Mouse (Mus musculus) embryonic facial prominence, embryonic 12.5 days (tissue): ENCODE results near the gene Poldip2. TPM values are rescaled to one million over a fixed set of nuclear protein-coding genes. Genes with fewer than 3 reads are reported as not detected.
A peak's percentile ranks its signal among the peaks of the same experiment; 100 is the strongest.

ENCODE experiments used
- ATAC-seq: fragments of 200-750 bp; cut with Nextera tagmentation; 2 replicates; pipeline ENCODE4 v1.8.0; 2017; ENCODE audit not compliant: insufficient number of reproducible peaks, insufficient read depth, low FRiP score, low TSS enrichment
- H3K27ac ChIP-seq: fragments of 300-500 bp; sonication (generic); 2 replicates; pipeline ENCODE4 v1.5.1; 2016; ENCODE audit warnings: mild to moderate bottlenecking
- H3K27me3 ChIP-seq: fragments of 300-500 bp; sonication (generic); 2 replicates; pipeline ENCODE4 v1.6.1; 2016; ENCODE audit warnings: mild to moderate bottlenecking, moderate library complexity
- H3K36me3 ChIP-seq: fragments of 300-500 bp; sonication (generic); 2 replicates; pipeline ENCODE4 v1.6.1; 2016; ENCODE audit warnings: mild to moderate bottlenecking
- H3K4me1 ChIP-seq: fragments of 300-500 bp; sonication (generic); 2 replicates; pipeline ENCODE4 v1.6.1; 2016
- H3K4me2 ChIP-seq: fragments of 300-500 bp; sonication (generic); replicated peaks from 2 replicates; pipeline ENCODE4 v1.6.1; 2016; ENCODE audit warnings: mild to moderate bottlenecking, moderate library complexity
- H3K4me3 ChIP-seq: fragments of 300-500 bp; sonication (generic); 2 replicates; pipeline ENCODE4 v1.5.1; 2016; ENCODE audit warnings: mild to moderate bottlenecking
- H3K9ac ChIP-seq: fragments of 300-500 bp; sonication (generic); 2 replicates; pipeline ENCODE4 v1.6.1; 2016; ENCODE audit warnings: mild to moderate bottlenecking, moderate library complexity
- H3K9me3 ChIP-seq: fragments of 300-500 bp; sonication (generic); 2 replicates; pipeline ENCODE4 v1.6.1; 2016; ENCODE audit warnings: mild to moderate bottlenecking, moderate library complexity
- WGBS: fragments of 180-500 bp; shearing (Covaris S2); methylation state at CpG from one replicate; pipeline ENCODE4 v1.1.7; 2016; 5-methylcytosine and 5-hydroxymethylcytosine counted together
- polyA plus RNA-seq: library from polyadenylated mRNA; unstranded; fragments of >200 nt; fragmentation: Nextera tagmentation; extraction: Ambion mirVana; gene quantifications from 2 replicates; pipeline ENCODE4 v1.2.1, GENCODE M21; 2016

Gene Poldip2
- polyA plus RNA-seq, 1 experiment from 2014 or later = 183 TPM

DNA sequence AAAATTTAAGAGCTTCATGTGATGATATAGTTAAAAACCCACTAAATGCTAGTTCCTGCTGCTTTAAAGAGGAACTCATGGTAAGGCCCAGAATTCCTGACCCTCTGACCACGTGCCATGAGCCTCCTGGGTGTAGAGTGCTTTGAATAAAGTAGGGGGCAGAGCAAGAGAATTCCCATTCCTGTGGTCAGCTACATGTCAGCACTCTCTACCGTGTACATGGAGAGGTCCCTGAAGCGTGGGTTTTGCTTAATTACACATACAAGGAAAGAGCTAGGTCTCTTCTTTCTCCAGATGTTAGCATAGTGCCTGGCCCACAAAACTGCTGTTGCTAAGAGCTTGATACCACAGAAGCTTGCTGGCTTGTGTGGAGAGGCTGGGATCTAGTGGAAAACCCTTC lies 6.6 kb upstream of the Poldip2 start:
- H3K4me1 ChIP-seq = no peaks in the 10 kb centered on the region
- H3K9me3 ChIP-seq = no peaks in the 10 kb centered on the region
- H3K36me3 ChIP-seq = peaks cover 24% of the 10 kb centered on the region
- H3K4me3 ChIP-seq = no peak overlapping the region
- WGBS = 78% methylated on average over 3 of the region's 3 CpGs
- H3K27me3 ChIP-seq = peaks cover 13% of the 10 kb centered on the region; the same call in 1 of the 2 replicates
- H3K4me2 ChIP-seq = no peak overlapping the region
- H3K9ac ChIP-seq = no peak overlapping the region
- H3K27ac ChIP-seq = no peak overlapping the region
- ATAC-seq = no peak

DNA sequence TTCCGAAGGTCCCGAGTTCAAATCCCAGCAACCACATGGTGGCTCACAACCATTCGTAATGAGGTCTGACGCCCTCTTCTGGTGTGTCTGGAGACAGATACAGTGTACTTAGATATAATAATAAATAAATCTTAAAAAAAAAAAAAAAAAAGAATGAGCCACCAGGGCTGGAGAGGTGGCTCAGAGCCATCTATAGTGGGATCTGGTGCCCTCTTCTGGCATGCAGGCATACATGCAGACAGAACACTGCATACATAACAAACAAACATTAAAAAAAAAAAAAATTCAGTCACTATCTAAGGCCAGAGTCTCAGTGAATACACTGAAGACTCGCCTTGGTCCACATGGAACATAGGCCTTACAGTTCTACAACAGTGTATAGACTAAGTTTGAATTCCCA lies 2.8 kb upstream of the Poldip2 start:
- no peaks in the 10 kb centered on the region for H3K9me3 ChIP-seq
- ATAC-seq = no peak
- H3K9ac ChIP-seq = no peak overlapping the region
- H3K27ac ChIP-seq = no peak overlapping the region
- peaks cover 24% of the 10 kb centered on the region for H3K36me3 ChIP-seq
- 77% methylated on average over 5 of the region's 5 CpGs for WGBS
- no peak overlapping the region for H3K4me2 ChIP-seq
- peaks cover 13% of the 10 kb centered on the region for H3K4me1 ChIP-seq
- H3K4me3 ChIP-seq = no peak overlapping the region
- no peaks in the 10 kb centered on the region for H3K27me3 ChIP-seq

DNA sequence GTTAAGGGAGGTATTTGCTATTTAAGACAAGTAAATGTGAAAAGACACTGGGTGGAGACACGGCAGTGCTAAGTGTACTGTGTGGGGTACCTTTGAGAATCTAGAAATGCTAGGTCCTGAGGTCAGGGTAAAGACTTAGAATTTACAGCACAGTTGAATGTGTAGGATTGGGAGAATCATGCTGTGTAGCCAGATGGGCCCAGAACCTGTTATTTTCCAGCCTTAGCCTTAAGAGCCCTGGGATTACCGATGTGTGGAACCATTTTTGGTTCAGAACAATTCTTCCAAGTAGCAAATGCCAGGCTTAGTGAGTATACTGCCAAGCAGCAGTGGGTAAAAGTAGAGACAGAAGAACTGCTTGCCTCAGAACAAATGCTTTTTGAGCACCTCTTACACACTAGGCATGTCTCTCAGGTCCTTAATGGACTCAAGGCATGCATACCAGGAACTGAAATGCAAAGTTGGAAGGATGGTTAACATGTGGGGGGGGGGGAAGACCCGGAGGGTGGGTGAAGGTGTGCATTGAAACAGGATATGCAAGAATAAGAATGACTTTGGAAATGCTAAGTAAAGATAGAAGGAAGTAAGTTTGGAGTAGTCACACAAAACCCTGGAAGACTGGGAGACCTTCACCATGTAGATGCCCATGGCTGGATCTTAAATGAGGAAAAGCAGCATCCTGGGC lies 1.3 kb downstream of the Poldip2 start:
- Histone ChIP-seq H3K27me3 (no peaks in the 10 kb centered on the region), H3K9ac (peak overlapping the region; percentile 96), H3K36me3 (peaks cover 37% of the 10 kb centered on the region), H3K9me3 (no peaks in the 10 kb centered on the region), H3K27ac (no peak overlapping the region), H3K4me2 (peak overlapping the region; percentile 85), H3K4me3 (peak overlapping the region; percentile 88), H3K4me1 (peaks cover 13% of the 10 kb centered on the region)
- ATAC-seq = no peak
- WGBS = 82% methylated on average over 3 of the region's 3 CpGs

DNA sequence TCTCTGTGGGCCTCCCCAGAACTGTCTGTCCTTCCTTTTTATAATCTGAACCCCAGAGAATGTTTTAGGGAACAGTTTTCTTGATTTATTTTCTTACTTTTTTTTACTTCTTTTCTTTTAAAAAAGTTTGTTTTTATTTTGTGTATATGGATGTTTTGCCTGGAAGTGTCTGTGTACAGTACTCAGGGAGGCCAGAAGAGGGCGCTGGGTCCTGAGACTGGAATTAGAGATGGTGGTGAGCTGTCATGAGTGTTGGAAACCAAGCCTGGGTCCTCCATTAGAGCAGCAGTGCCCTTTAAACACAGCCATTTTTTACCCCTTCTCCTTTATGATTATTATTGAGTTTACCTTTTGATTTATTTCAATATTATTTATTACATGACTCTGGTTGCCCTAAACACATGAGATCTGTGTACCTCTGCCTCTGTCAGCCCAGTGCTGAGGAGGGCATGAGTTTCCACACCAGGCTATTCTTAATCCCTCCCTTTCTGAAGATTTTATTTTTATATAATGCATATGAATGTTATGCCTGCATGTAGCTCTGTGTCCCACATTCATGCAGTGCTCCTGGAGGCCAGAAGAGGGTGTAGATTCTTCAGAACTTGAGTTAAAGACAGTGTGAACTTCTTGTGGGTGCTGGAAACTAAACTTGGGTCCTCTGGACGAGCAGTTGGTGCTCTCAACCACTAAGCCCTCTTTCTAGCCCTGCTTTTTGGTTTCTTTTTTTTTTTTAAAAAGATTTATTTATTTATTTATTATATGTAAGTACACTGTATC lies 3.7 kb downstream of the Poldip2 start:
- no peak overlapping the region for H3K4me3 ChIP-seq
- no peaks in the 10 kb centered on the region for H3K9me3 ChIP-seq
- H3K9ac ChIP-seq = no peak overlapping the region
- H3K27ac ChIP-seq = no peak overlapping the region
- H3K27me3 ChIP-seq = no peaks in the 10 kb centered on the region
- peaks cover 56% of the 10 kb centered on the region for H3K36me3 ChIP-seq
- H3K4me2 ChIP-seq = no peak overlapping the region
- WGBS = 61% methylated on average over 2 of the region's 2 CpGs
- no peak for ATAC-seq
- H3K4me1 ChIP-seq = peaks cover 13% of the 10 kb centered on the region

DNA sequence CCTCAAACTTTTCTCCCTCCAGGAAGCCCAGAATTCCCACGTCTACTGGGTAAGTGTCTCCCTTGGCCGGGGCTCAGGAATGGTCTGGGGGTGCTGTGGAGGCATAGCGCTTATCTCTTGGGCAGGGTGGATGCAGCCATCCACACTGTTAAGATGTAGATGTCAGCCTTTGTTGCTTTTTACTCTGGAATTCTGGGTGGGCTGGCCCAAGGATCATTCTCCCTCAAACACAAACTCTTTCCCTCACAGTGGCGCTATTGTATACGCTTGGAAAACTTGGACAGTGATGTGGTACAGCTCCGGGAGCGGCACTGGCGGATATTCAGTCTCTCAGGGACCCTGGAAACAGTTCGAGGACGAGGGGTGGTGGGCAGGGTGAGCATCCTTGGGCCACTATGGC lies 6.9 kb downstream of the Poldip2 start:
- Histone ChIP-seq H3K4me2 (no peak overlapping the region), H3K27me3 (no peaks in the 10 kb centered on the region), H3K9ac (no peak overlapping the region), H3K27ac (no peak overlapping the region), H3K36me3 (peaks cover 88% of the 10 kb centered on the region), H3K4me1 (no peaks in the 10 kb centered on the region), H3K9me3 (no peaks in the 10 kb centered on the region), H3K4me3 (no peak overlapping the region)
- no peak for ATAC-seq
- 88% methylated on average over 10 of the region's 10 CpGs for WGBS

DNA sequence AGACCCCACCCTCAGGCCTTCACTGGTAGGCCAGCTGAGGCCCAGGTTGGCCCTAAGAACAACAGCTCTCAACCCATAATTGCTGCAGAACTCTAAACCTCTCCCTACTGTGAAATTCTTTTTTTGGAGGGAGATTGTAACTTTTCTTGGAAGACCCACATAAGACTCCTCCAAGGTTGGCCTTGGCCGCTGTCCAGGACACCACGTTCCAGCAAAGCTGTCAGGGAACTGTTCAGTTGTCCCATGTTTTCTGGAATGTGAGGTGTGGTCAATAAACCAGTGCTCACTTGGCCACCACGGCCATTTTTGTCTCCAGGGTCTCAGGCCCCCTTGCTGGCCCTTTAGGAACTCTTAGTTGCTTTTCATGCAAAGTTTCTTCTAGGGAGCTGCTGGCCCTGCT lies 9.9 kb downstream of the Poldip2 start:
- H3K9me3 ChIP-seq = no peaks in the 10 kb centered on the region
- ATAC-seq = no peak
- H3K4me3 ChIP-seq = no peak overlapping the region
- no peak overlapping the region for H3K4me2 ChIP-seq
- WGBS = 88% methylated on average over 3 of the region's 3 CpGs
- no peaks in the 10 kb centered on the region for H3K4me1 ChIP-seq
- H3K9ac ChIP-seq = no peak overlapping the region
- peaks cover 93% of the 10 kb centered on the region for H3K36me3 ChIP-seq
- H3K27me3 ChIP-seq = no peaks in the 10 kb centered on the region
- no peak overlapping the region for H3K27ac ChIP-seq

DNA sequence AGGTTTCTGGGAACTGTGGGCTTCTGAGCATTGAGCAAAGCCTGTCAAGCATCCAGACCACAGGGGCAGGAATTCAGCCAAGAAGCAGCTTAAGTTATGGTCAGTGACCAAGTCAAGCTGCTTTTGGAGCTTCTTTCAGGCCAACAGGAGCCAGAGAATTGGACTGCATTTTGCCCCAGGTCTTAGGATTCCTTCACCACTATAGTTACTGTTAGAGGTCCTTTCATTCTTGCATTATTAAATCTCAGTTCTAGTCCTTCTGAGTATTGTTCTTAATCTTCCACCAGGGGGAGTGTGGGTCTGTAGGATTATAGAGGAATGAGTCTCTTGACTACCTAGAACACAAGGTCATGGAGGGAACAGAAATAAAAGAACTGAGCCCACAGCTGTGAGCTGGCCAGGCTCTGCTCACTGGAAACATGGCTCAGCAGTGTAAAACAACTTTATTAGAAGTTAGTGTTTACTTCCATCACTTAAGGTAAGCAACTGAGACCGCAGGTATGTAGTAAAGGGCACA lies 10.5 kb downstream of the Poldip2 start:
- H3K4me2 ChIP-seq = no peak overlapping the region
- no peaks in the 10 kb centered on the region for H3K27me3 ChIP-seq
- no peak overlapping the region for H3K9ac ChIP-seq
- H3K9me3 ChIP-seq = no peaks in the 10 kb centered on the region
- H3K4me3 ChIP-seq = no peak overlapping the region
- H3K27ac ChIP-seq = no peak overlapping the region
- peaks cover 97% of the 10 kb centered on the region for H3K36me3 ChIP-seq
- no peak for ATAC-seq
- no peaks in the 10 kb centered on the region for H3K4me1 ChIP-seq
- 90% methylated on average over 1 of the region's 1 CpGs for WGBS

DNA sequence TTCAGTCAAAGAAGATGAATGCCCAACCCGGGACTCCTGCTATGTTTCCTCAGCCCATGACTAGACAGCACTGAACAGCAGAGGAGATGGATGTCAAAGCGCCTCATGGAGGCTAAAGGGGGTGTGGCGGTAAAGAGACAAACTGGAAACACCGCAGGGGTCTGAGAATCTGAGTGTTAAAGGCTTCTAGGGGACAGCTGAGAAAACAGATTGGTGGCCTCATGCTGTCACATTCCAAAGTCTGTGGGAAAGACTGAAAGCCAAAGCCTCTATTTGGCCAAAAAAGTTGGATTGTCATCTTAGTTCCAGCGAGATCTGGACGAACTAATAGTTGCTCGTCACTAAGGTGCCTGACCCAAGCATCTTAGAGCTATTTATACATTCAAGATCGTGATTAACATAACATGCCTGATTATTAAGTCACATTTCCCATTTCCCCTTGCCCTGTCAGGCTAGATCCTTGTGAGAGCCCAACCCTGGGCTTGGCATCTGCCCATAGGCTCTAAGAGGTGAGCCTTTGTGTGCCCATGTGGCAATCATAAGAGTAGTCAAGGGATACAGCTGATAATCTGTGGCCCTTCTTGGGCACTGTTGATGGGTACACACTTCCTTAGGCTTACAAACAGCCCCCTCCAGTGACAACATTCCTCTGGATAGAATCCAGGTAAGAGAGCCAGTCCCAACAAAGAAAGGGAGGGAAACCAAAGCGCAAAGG lies 11.4 kb downstream of the Poldip2 start:
- no peaks in the 10 kb centered on the region for H3K9me3 ChIP-seq
- H3K4me1 ChIP-seq = no peaks in the 10 kb centered on the region
- no peaks in the 10 kb centered on the region for H3K27me3 ChIP-seq
- WGBS = 81% methylated on average over 9 of the region's 9 CpGs
- no peak overlapping the region for H3K27ac ChIP-seq
- H3K36me3 ChIP-seq = peaks cover 97% of the 10 kb centered on the region
- H3K9ac ChIP-seq = no peak overlapping the region
- no peak overlapping the region for H3K4me3 ChIP-seq
- H3K4me2 ChIP-seq = no peak overlapping the region
- no peak for ATAC-seq

DNA sequence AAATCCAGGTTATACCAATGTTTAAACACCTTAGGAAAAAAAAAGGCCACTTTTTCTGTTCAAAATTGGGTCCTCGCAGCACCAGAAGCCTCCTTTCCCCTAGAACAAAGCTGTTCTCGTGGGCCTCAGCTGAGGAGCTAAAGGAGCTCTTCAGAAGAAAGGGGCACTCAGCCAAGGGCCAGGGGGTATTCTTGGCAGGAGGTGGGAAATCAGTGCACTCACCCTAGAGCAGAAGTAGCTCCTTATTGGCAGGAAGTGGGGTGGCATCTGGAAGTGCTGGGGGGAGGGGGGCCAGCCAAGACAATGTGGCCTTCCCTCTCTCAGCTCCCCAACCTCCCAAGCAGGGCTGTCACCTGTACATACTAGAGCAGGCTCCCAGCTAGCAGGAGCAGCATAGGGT lies 12.8 kb downstream of the Poldip2 start:
- Histone ChIP-seq H3K36me3 (peaks cover 99% of the 10 kb centered on the region), H3K4me2 (no peak overlapping the region), H3K27ac (no peak overlapping the region), H3K9me3 (no peaks in the 10 kb centered on the region), H3K9ac (no peak overlapping the region), H3K4me3 (no peak overlapping the region), H3K27me3 (no peaks in the 10 kb centered on the region), H3K4me1 (no peaks in the 10 kb centered on the region)
- ATAC-seq = no peak
- 91% methylated on average over 2 of the region's 2 CpGs for WGBS

DNA sequence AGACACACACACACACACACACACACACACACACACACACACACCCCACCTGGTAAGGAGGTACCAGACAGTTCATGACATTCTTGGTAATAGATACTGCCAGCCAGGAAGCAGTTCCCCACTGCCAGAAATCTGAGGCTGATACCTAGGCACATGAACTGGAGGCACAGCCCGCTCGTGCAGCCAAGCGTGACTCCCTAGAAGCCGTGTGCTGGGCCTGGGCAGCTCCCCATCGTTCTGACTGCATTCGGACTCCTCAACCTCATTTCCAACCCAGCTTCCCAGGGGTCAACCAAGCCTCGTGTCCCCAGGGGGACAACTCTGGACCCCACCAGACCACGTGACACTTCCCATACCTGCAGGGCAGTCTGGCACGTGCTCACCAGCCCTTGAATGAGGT lies 16.7 kb downstream of the Poldip2 start:
- H3K36me3 ChIP-seq = peaks cover 71% of the 10 kb centered on the region

DNA sequence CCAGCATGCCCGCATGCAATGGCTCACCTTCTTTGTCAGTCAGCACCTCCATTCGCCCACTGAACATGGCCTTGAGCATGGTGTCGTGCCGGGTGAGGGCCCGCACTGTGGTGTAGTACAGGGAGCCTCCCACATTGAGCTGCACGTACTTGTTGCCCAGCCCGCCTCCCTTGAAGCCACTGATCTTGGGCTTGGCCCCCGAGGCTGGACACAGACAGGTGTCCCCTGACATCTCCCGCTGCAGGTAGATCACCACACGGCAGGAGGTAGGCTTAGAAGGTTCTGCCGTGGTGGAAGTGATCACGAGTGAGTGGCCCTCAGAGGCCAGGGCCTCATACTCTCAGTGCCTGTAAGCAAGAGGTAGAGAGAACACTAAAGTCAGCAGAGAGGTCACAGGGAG lies 18.0 kb downstream of the Poldip2 start:
- no peak overlapping the region for H3K27ac ChIP-seq
- H3K9me3 ChIP-seq = no peaks in the 10 kb centered on the region
- peaks cover 7% of the 10 kb centered on the region; the same call in 1 of the 2 replicates for H3K4me1 ChIP-seq
- whole genome bisulfite sequencing = 91% methylated on average over 12 of the region's 12 CpGs
- no peak for ATAC-seq
- H3K4me3 ChIP-seq = no peak overlapping the region
- peaks cover 59% of the 10 kb centered on the region for H3K36me3 ChIP-seq
- H3K27me3 ChIP-seq = no peaks in the 10 kb centered on the region
- no peak overlapping the region for H3K9ac ChIP-seq
- no peak overlapping the region for H3K4me2 ChIP-seq

More for the DNA sequence above, 16.7 kb downstream of the Poldip2 start:
- Histone ChIP-seq H3K27me3 (no peaks in the 10 kb centered on the region), H3K27ac (no peak overlapping the region), H3K4me3 (no peak overlapping the region), H3K9me3 (no peaks in the 10 kb centered on the region), H3K4me2 (no peak overlapping the region), H3K9ac (no peak overlapping the region), H3K4me1 (no peaks in the 10 kb centered on the region)
- ATAC-seq = no peak
- WGBS = 78% methylated on average over 9 of the region's 9 CpGs
